Mouse (Mus musculus): Measurements from ENCODE around the gene Fut7. TPM values are rescaled to one million over a fixed set of nuclear protein-coding genes. Genes with fewer than 3 reads are reported as not detected.

Gene Fut7
- polyA plus RNA-seq, 1 experiment: 0.08 TPM

DNA sequence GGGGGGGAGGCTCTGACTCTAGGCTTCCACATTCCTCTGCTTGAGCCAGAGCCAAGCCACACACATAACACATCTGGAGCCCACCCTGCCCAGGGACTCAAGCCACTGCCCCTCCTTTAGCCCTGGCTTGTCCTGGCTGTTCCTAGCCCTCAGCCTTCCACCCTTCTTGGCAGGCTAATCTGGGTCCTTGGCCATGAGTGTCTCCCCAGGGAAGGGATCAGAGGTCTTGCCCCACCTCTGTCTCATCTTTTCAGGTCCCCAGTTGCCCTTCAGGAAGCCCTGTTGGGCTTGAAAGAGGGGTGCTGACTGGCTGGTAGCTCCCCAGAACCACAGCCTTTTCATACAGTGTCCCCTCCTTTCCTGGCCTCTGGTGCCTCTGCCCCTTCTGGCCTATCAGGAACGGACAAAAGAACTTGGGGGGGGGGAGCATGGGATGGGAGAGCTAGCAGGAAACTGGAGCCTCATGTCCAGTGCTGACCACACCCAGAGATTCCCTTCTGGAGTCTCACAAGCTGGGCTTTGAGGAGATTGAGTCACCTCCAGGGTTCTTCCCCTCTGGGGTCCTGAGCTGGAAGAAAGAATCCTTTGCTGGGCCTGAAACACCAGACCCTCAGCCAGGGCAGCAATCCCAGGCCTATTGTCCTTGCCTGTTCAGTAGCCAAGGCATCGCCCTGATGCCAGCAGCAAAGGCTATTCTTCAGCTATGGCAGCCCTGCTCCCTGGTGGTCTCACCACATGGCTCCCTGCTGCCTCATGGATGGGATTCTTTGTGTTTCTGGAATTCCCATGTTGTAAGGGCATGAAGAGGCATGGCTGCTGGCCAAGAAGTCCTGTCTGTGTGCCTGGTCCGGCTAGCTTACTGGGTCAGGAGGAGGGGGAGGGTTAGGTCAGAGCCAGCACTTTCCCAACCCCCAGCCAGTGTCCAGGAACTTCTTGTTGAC, 28.5 kb upstream of the Fut7 start:
- Histone ChIP-seq H3K27me3 (ENCODE audit: control insufficient read depth, insufficient read depth, insufficient read length) (peaks cover 54% of the 10 kb centered on the region), H3K79me3 (ENCODE audit: low read depth) (no peaks in the 10 kb centered on the region), H3ac (ENCODE audit: control insufficient read depth, insufficient read length, low read depth) (no peak overlapping the region), H3K36me3 (ENCODE audit: control insufficient read depth, insufficient read depth) (no peaks in the 10 kb centered on the region), H3K79me2 (ENCODE audit: control insufficient read depth, insufficient read depth) (no peaks in the 10 kb centered on the region), H3K4me3 (ENCODE audit: insufficient read depth, poor library complexity, severe bottlenecking) (no peak overlapping the region)
- TF ChIP-seq MYOD1 (IDR thresholded peaks at IDR 0.05; ENCODE audit: control insufficient read depth, insufficient read length, low read depth) (no peak), CTCF (IDR thresholded peaks at IDR 0.05; ENCODE audit: control insufficient read depth, insufficient read depth, insufficient read length) (no peak), MYOG (IDR thresholded peaks at IDR 0.05; ENCODE audit: control insufficient read depth, extremely low read depth, insufficient read length) (no peak), USF1 (IDR thresholded peaks at IDR 0.05; ENCODE audit: low read depth) (no peak), FOSL1 (IDR thresholded peaks at IDR 0.05; ENCODE audit: insufficient read depth, low read length, poor library complexity, severe bottlenecking) (no peak), MAX (IDR thresholded peaks at IDR 0.05) (no peak), CEBPB (IDR thresholded peaks at IDR 0.05; ENCODE audit: low read depth) (no peak)

DNA sequence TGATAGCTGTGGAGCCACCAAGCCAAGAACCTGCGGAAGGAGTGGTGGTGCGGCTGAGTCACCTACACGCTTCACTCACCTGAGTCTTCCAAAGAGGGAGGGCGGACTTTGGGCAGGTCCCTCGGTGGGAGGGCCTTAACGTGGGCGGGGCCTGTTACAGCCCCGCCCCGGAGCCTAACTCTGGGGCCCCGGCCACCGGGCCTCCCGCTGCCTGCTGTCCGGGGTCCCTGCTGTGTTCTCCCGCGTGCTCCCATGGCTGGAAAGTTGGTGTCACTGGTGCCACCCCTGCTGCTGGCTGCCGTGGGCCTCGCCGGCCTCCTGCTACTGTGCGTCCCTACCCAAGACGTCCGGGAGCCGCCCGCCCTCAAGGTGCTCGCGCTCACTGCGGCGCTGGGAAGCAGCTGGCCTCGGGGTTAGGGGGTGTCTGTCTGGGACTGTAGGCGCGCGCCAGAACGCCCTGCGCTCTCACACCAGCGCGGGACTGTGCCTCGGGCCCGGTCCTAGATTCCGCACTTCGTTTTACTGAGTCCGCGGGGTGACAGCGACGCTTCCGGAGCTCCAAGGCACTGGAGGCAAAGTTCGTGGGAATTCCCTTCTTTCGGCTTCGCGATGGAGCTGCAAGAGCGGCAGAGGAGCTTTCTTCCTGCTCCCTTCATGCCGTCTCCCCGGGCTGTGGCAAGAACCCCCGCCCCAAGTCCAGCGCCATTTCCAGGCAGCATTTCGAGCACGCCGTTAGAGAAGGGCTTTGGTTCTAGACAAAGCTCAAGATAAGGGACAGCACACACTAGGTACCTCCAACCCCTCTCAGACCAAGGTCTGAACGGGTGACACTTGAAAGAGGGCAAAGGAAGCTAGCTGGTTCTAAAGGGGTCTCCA, 27.1 kb upstream of the Fut7 start, which contains the start of gene Entpd2:
Gene Entpd2, plus strand, starts transcription at position 154 of the 876 bp plus-strand sequence.
- peaks cover 61% of the 10 kb centered on the region for H3K27me3 ChIP-seq (ENCODE audit: control insufficient read depth, insufficient read depth, insufficient read length)
- no peaks in the 10 kb centered on the region for H3K36me3 ChIP-seq (ENCODE audit: control insufficient read depth, insufficient read depth)
- no peak within 1 kb of the TSS for H3ac ChIP-seq (ENCODE audit: control insufficient read depth, insufficient read length, low read depth)
- H3K79me2 ChIP-seq (ENCODE audit: control insufficient read depth, insufficient read depth): no peaks in the 10 kb centered on the region
- TF ChIP-seq CTCF (IDR thresholded peaks at IDR 0.05; ENCODE audit: control insufficient read depth, insufficient read depth, insufficient read length) (no peak), FOSL1 (IDR thresholded peaks at IDR 0.05; ENCODE audit: insufficient read depth, low read length, poor library complexity, severe bottlenecking) (no peak)
- no peaks in the 10 kb centered on the region for H3K79me3 ChIP-seq (ENCODE audit: low read depth)
- H3K4me3 ChIP-seq (ENCODE audit: insufficient read depth, poor library complexity, severe bottlenecking): no peak within 1 kb of the TSS

DNA sequence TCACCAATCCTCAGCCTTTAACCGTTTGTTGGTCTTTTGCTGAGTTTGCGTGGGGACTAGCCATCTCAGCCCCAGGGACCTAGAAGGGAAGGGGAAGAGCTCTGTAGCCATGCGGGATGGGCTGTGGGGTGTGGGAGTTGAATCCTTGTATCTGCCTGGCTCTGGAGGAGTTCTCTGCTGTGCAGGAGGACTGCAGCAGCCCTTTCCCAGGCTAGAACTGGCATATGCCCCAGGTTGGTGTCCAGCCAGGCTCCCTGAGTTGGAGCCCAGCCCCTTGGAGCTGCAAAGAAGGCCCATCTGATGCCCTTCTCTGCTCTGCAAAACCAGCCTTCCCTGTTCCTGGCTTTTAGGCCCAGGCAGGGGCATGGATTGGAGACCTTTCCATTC, 26.5 kb upstream of the Fut7 start:
- H3K79me3 ChIP-seq (ENCODE audit: low read depth): no peaks in the 10 kb centered on the region
- no peak overlapping the region for H3ac ChIP-seq (ENCODE audit: control insufficient read depth, insufficient read length, low read depth)
- peaks cover 61% of the 10 kb centered on the region for H3K27me3 ChIP-seq (ENCODE audit: control insufficient read depth, insufficient read depth, insufficient read length)
- TF ChIP-seq MYOD1 (IDR thresholded peaks at IDR 0.05; ENCODE audit: control insufficient read depth, insufficient read length, low read depth) (no peak), USF1 (IDR thresholded peaks at IDR 0.05; ENCODE audit: low read depth) (no peak), MAX (IDR thresholded peaks at IDR 0.05) (no peak), FOSL1 (IDR thresholded peaks at IDR 0.05; ENCODE audit: insufficient read depth, low read length, poor library complexity, severe bottlenecking) (no peak), MYOG (IDR thresholded peaks at IDR 0.05; ENCODE audit: control insufficient read depth, extremely low read depth, insufficient read length) (no peak), CTCF (IDR thresholded peaks at IDR 0.05; ENCODE audit: control insufficient read depth, insufficient read depth, insufficient read length) (no peak), CEBPB (IDR thresholded peaks at IDR 0.05; ENCODE audit: low read depth) (no peak)
- H3K79me2 ChIP-seq (ENCODE audit: control insufficient read depth, insufficient read depth): no peaks in the 10 kb centered on the region
- no peak overlapping the region for H3K4me3 ChIP-seq (ENCODE audit: insufficient read depth, poor library complexity, severe bottlenecking)
- no peaks in the 10 kb centered on the region for H3K36me3 ChIP-seq (ENCODE audit: control insufficient read depth, insufficient read depth)

DNA sequence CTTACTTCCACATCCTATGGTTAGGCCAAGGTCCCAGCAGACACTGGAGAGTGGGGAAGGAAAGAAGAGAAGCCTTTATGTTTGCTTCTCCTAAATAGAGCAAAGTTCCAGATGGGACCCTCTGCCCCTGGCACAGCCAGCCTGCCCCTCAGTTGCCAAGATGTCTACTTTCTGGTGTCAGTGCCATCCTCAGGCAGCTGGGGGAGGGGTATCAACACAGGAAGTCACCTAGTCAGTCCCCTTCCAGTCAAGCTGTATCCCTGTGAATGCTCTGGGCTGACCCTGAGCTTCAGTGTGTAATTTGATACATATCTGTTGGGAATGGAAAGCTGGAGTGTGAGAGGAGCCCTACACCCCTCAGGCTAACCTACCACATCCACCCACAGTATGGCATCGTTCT, 26.1 kb upstream of the Fut7 start:
- H3K36me3 ChIP-seq (ENCODE audit: control insufficient read depth, insufficient read depth): no peaks in the 10 kb centered on the region
- no peaks in the 10 kb centered on the region for H3K79me2 ChIP-seq (ENCODE audit: control insufficient read depth, insufficient read depth)
- H3K27me3 ChIP-seq (ENCODE audit: control insufficient read depth, insufficient read depth, insufficient read length): peaks cover 61% of the 10 kb centered on the region
- TF ChIP-seq MAX (IDR thresholded peaks at IDR 0.05) (no peak), MYOD1 (IDR thresholded peaks at IDR 0.05; ENCODE audit: control insufficient read depth, insufficient read length, low read depth) (no peak)
- no peaks in the 10 kb centered on the region for H3K79me3 ChIP-seq (ENCODE audit: low read depth)
- H3ac ChIP-seq (ENCODE audit: control insufficient read depth, insufficient read length, low read depth): no peak overlapping the region
- H3K4me3 ChIP-seq (ENCODE audit: insufficient read depth, poor library complexity, severe bottlenecking): no peak overlapping the region

DNA sequence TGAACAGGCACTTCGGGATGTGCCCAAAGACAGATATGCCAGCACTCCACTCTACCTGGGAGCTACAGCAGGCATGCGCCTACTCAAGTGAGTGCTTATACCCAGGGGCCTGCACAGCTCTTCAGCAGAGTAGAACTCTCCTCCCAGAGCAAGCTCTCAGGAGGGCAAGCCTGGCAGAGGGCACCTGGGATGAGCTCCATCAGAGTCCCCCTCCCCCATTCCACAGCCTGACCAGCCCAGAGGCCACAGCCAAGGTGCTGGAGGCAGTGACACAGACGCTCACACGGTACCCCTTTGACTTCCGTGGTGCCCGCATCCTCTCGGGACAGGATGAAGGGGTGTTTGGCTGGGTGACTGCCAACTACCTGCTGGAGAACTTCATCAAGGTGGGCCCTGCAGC, 25.0 kb upstream of the Fut7 start:
- Histone ChIP-seq H3K79me3 (ENCODE audit: low read depth) (no peaks in the 10 kb centered on the region), H3K36me3 (ENCODE audit: control insufficient read depth, insufficient read depth) (no peaks in the 10 kb centered on the region), H3ac (ENCODE audit: control insufficient read depth, insufficient read length, low read depth) (no peak overlapping the region), H3K4me3 (ENCODE audit: insufficient read depth, poor library complexity, severe bottlenecking) (no peak overlapping the region), H3K79me2 (ENCODE audit: control insufficient read depth, insufficient read depth) (no peaks in the 10 kb centered on the region), H3K27me3 (ENCODE audit: control insufficient read depth, insufficient read depth, insufficient read length) (peaks cover 56% of the 10 kb centered on the region)
- TF ChIP-seq MYOD1 (IDR thresholded peaks at IDR 0.05; ENCODE audit: control insufficient read depth, insufficient read length, low read depth) (no peak), USF1 (IDR thresholded peaks at IDR 0.05; ENCODE audit: low read depth) (no peak), CTCF (IDR thresholded peaks at IDR 0.05; ENCODE audit: control insufficient read depth, insufficient read depth, insufficient read length) (no peak), FOSL1 (IDR thresholded peaks at IDR 0.05; ENCODE audit: insufficient read depth, low read length, poor library complexity, severe bottlenecking) (no peak), MAX (IDR thresholded peaks at IDR 0.05) (no peak)
